Mouse (Mus musculus) telencephalon, adult 2 months (tissue): Measurements from ENCODE around the gene Usp9x.

ENCODE experiments used
- DNase-seq: peaks from one replicate; pipeline ENCODE4 v3.0.0-alpha.2; 2011; ENCODE audit warnings: low read depth, low spot score

The Usp9x gene

GRCm38 (mm10) chrX:13071241-13071775 lies at the start of gene Usp9x:
Gene Usp9x, plus strand, starts transcription at chrX:13071498.
- no peak for DNase-seq

GRCm38 (mm10) chrX:13022547-13023310 lies 48.6 kb upstream of the Usp9x start:
- DNase-seq = no peak

- no peak for DNase-seq
Measured at GRCm38 (mm10) chrX:13024539-13025202, 46.6 kb upstream of the Usp9x start.

GRCm38 (mm10) chrX:13025286-13025685 lies 46.0 kb upstream of the Usp9x start:
- DNase-seq = no peak

GRCm38 (mm10) chrX:13028156-13028555 lies 43.1 kb upstream of the Usp9x start:
- no peak for DNase-seq

GRCm38 (mm10) chrX:13029996-13030395 lies 41.3 kb upstream of the Usp9x start:
- DNase-seq = no peak

- DNase-seq = no peak
Measured at GRCm38 (mm10) chrX:13037085-13037484, 34.2 kb upstream of the Usp9x start.

GRCm38 (mm10) chrX:13039211-13039610 lies 32.1 kb upstream of the Usp9x start:
- DNase-seq = peak; percentile 31

GRCm38 (mm10) chrX:13040391-13040790 lies 30.9 kb upstream of the Usp9x start:
- no peak for DNase-seq

GRCm38 (mm10) chrX:13041630-13042129 lies 29.6 kb upstream of the Usp9x start:
- peak; percentile 90 for DNase-seq

GRCm38 (mm10) chrX:13043780-13044179 lies 27.5 kb upstream of the Usp9x start:
- no peak for DNase-seq

- DNase-seq = no peak
Measured at GRCm38 (mm10) chrX:13044666-13045065, 26.6 kb upstream of the Usp9x start.

GRCm38 (mm10) chrX:13046893-13047435 lies 24.3 kb upstream of the Usp9x start:
- no peak for DNase-seq

- DNase-seq = no peak
Measured at GRCm38 (mm10) chrX:13047631-13048345, 23.5 kb upstream of the Usp9x start.

GRCm38 (mm10) chrX:13054612-13055011 lies 16.7 kb upstream of the Usp9x start:
- DNase-seq = no peak

GRCm38 (mm10) chrX:13061961-13062360 lies 9.3 kb upstream of the Usp9x start:
- DNase-seq = no peak

GRCm38 (mm10) chrX:13064273-13064925 lies 6.9 kb upstream of the Usp9x start:
- DNase-seq = no peak

- DNase-seq = peak; percentile 52
Measured at GRCm38 (mm10) chrX:13070206-13070572, 1.1 kb upstream of the Usp9x start.

- peak; percentile 95 for DNase-seq
Measured at GRCm38 (mm10) chrX:13070573-13071240, 591 bp upstream of the Usp9x start.

- DNase-seq = no peak
Measured at GRCm38 (mm10) chrX:13071776-13072460, 620 bp downstream of the Usp9x start.
